Mouse (Mus musculus) hindbrain, embryonic 12.5 days (tissue): ENCODE measurements at regions not wholly inside any gene's neighbourhood (a gene's known extent, or its start where the extent isn't known, plus 50 kb on each side); places are given as distances from the start of the nearest gene placed in this dataset.

Source experiments
- ATAC-seq: fragments of 200-750 bp; cut with Nextera tagmentation; 2 replicates; pipeline ENCODE4 v1.8.0; 2017; ENCODE audit warnings: moderate TSS enrichment; ENCODE audit not compliant: low FRiP score
- H3K27ac ChIP-seq: fragments of 300-500 bp; sonication (generic); 2 replicates; pipeline ENCODE4 v1.5.1; 2016; ENCODE audit warnings: mild to moderate bottlenecking
- H3K27me3 ChIP-seq: fragments of 300-500 bp; sonication (generic); 2 replicates; pipeline ENCODE4 v1.6.1; 2016; ENCODE audit warnings: mild to moderate bottlenecking
- H3K36me3 ChIP-seq: fragments of 300-500 bp; sonication (generic); 2 replicates; pipeline ENCODE4 v1.6.1; 2016; ENCODE audit warnings: mild to moderate bottlenecking
- H3K4me1 ChIP-seq: fragments of 300-500 bp; sonication (generic); 2 replicates; pipeline ENCODE4 v1.6.1; 2016
- H3K4me2 ChIP-seq: fragments of 300-500 bp; sonication (generic); replicated peaks from 2 replicates; pipeline ENCODE4 v1.6.1; 2016; ENCODE audit warnings: mild to moderate bottlenecking
- H3K4me3 ChIP-seq: fragments of 300-500 bp; sonication (generic); 2 replicates; pipeline ENCODE4 v1.5.1; 2016; ENCODE audit warnings: mild to moderate bottlenecking
- H3K9ac ChIP-seq: fragments of 300-500 bp; sonication (generic); 2 replicates; pipeline ENCODE4 v1.6.1; 2016; ENCODE audit warnings: mild to moderate bottlenecking, moderate library complexity
- H3K9me3 ChIP-seq: fragments of 300-500 bp; sonication (generic); replicated peaks from 2 replicates; pipeline ENCODE4 v1.6.1; 2016; ENCODE audit warnings: mild to moderate bottlenecking
- WGBS: fragments of 180-500 bp; shearing (Covaris S2); methylation state at CpG from one replicate; pipeline ENCODE4 v1.1.7; 2016; 5-methylcytosine and 5-hydroxymethylcytosine counted together

- Histone ChIP-seq H3K4me2 (no peak overlapping the region), H3K4me3 (no peak overlapping the region), H3K9ac (no peak overlapping the region), H3K27me3 (no peaks in the 10 kb centered on the region), H3K36me3 (no peaks in the 10 kb centered on the region), H3K9me3 (no peaks in the 10 kb centered on the region), H3K27ac (no peak overlapping the region), H3K4me1 (no peaks in the 10 kb centered on the region)
- 68% methylated on average over 8 of the region's 8 CpGs for WGBS
- ATAC-seq: no peak
Measured at GRCm38 (mm10) chr7:39675124-39675846, 157.7 kb downstream of the Zfp619 start.

GRCm38 (mm10) chr7:39675847-39676238 is 158.3 kb downstream of the Zfp619 start:
- 78% methylated on average over 1 of the region's 1 CpGs for WGBS
- Histone ChIP-seq H3K36me3 (no peaks in the 10 kb centered on the region), H3K9me3 (no peaks in the 10 kb centered on the region), H3K4me2 (no peak overlapping the region), H3K4me3 (no peak overlapping the region), H3K9ac (no peak overlapping the region), H3K27ac (no peak overlapping the region), H3K27me3 (no peaks in the 10 kb centered on the region), H3K4me1 (no peaks in the 10 kb centered on the region)
- ATAC-seq: no peak

GRCm38 (mm10) chr7:39680411-39680810 is 162.8 kb downstream of the Zfp619 start:
- Histone ChIP-seq H3K27me3 (no peaks in the 10 kb centered on the region), H3K4me3 (no peak overlapping the region), H3K9ac (no peak overlapping the region), H3K4me1 (no peaks in the 10 kb centered on the region), H3K27ac (no peak overlapping the region), H3K9me3 (no peaks in the 10 kb centered on the region), H3K36me3 (no peaks in the 10 kb centered on the region), H3K4me2 (no peak overlapping the region)
- no peak for ATAC-seq
- 38% methylated on average over 2 of the region's 2 CpGs for WGBS

- Histone ChIP-seq H3K4me3 (no peak overlapping the region), H3K4me2 (no peak overlapping the region), H3K9ac (no peak overlapping the region), H3K4me1 (no peaks in the 10 kb centered on the region), H3K9me3 (no peaks in the 10 kb centered on the region), H3K27ac (no peak overlapping the region), H3K27me3 (no peaks in the 10 kb centered on the region), H3K36me3 (no peaks in the 10 kb centered on the region)
- WGBS: 85% methylated on average over 2 of the region's 2 CpGs
- ATAC-seq: no peak
Measured at GRCm38 (mm10) chr7:39696589-39696988, 179.0 kb downstream of the Zfp619 start.

- H3K9me3 ChIP-seq: no peaks in the 10 kb centered on the region
- WGBS: 81% methylated on average over 2 of the region's 2 CpGs
- peaks cover 10% of the 10 kb centered on the region for H3K4me1 ChIP-seq
- no peak overlapping the region for H3K27ac ChIP-seq
- no peak overlapping the region for H3K9ac ChIP-seq
- H3K36me3 ChIP-seq: no peaks in the 10 kb centered on the region
- H3K4me2 ChIP-seq: no peak overlapping the region
- no peak for ATAC-seq
- no peak overlapping the region for H3K4me3 ChIP-seq
- H3K27me3 ChIP-seq: no peaks in the 10 kb centered on the region
Measured at GRCm38 (mm10) chr7:39701506-39701905, 183.9 kb downstream of the Zfp619 start.

GRCm38 (mm10) chr7:39705118-39706095 is 187.8 kb downstream of the Zfp619 start:
- Histone ChIP-seq H3K4me2 (0 out of 2 replicates have a peak overlapping the region, but pooled peaks have one; percentile 1), H3K27ac (peak overlapping the region; percentile 69)

GRCm38 (mm10) chr7:39706606-39707005 is 189.0 kb downstream of the Zfp619 start:
- Histone ChIP-seq H3K4me2 (no peak overlapping the region), H3K27ac (no peak overlapping the region), H3K36me3 (no peaks in the 10 kb centered on the region), H3K4me3 (no peak overlapping the region), H3K4me1 (peaks cover 10% of the 10 kb centered on the region), H3K9me3 (no peaks in the 10 kb centered on the region), H3K27me3 (no peaks in the 10 kb centered on the region), H3K9ac (no peak overlapping the region)
- ATAC-seq: no peak
- WGBS: 69% methylated on average over 2 of the region's 2 CpGs

More at GRCm38 (mm10) chr7:39705118-39706095, 187.8 kb downstream of the Zfp619 start:
- no peak overlapping the region; the same call in 1 of the 2 replicates for H3K9ac ChIP-seq
- H3K9me3 ChIP-seq: no peaks in the 10 kb centered on the region
- peak; percentile 76 for ATAC-seq
- H3K4me3 ChIP-seq: no peak overlapping the region
- 19% methylated on average over 5 of the region's 5 CpGs for WGBS
- H3K27me3 ChIP-seq: no peaks in the 10 kb centered on the region
- H3K36me3 ChIP-seq: no peaks in the 10 kb centered on the region
- H3K4me1 ChIP-seq: peaks cover 10% of the 10 kb centered on the region

GRCm38 (mm10) chr7:39716340-39717150 is 199.0 kb downstream of the Zfp619 start:
- Histone ChIP-seq H3K4me1 (no peaks in the 10 kb centered on the region), H3K27ac (no peak overlapping the region), H3K4me2 (peak overlapping the region; percentile 26), H3K9ac (no peak overlapping the region), H3K9me3 (peaks cover 3% of the 10 kb centered on the region; the same call in 1 of the 2 replicates), H3K27me3 (0 out of 2 replicates have a peak, but pooled peaks cover 4% of the 10 kb centered on the region), H3K4me3 (no peak overlapping the region), H3K36me3 (no peaks in the 10 kb centered on the region)
- ATAC-seq: peak; percentile 77
- WGBS: 17% methylated on average over 11 of the region's 11 CpGs

- H3K4me3 ChIP-seq: no peak overlapping the region
- H3K9me3 ChIP-seq: no peaks in the 10 kb centered on the region
- peaks cover 3% of the 10 kb centered on the region for H3K4me1 ChIP-seq
- H3K27ac ChIP-seq: no peak overlapping the region
- peaks cover 24% of the 10 kb centered on the region for H3K27me3 ChIP-seq
- ATAC-seq: no peak
- 0 out of 2 replicates have a peak overlapping the region, but pooled peaks have one; percentile 9 for H3K4me2 ChIP-seq
- WGBS: 27% methylated on average over 12 of the region's 12 CpGs
- no peak overlapping the region for H3K9ac ChIP-seq
- H3K36me3 ChIP-seq: no peaks in the 10 kb centered on the region
Measured at GRCm38 (mm10) chr7:39727935-39728557, 210.5 kb downstream of the Zfp619 start.

- Histone ChIP-seq H3K9me3 (no peaks in the 10 kb centered on the region), H3K4me1 (peaks cover 3% of the 10 kb centered on the region), H3K4me3 (no peak overlapping the region), H3K27ac (no peak overlapping the region), H3K27me3 (peaks cover 24% of the 10 kb centered on the region), H3K4me2 (no peak overlapping the region), H3K9ac (no peak overlapping the region), H3K36me3 (no peaks in the 10 kb centered on the region)
- 0 out of 2 replicates have a peak, but pooled peaks have one; percentile 18 for ATAC-seq
- 56% methylated on average over 7 of the region's 7 CpGs for WGBS
Measured at GRCm38 (mm10) chr7:39728930-39729329, 211.4 kb downstream of the Zfp619 start.

GRCm38 (mm10) chr7:39729723-39730122 is 212.2 kb downstream of the Zfp619 start:
- H3K4me2 ChIP-seq: no peak overlapping the region
- ATAC-seq: no peak; the same call in 1 of the 2 replicates
- H3K9me3 ChIP-seq: no peaks in the 10 kb centered on the region
- H3K4me1 ChIP-seq: peaks cover 3% of the 10 kb centered on the region
- H3K36me3 ChIP-seq: no peaks in the 10 kb centered on the region
- 37% methylated on average over 3 of the region's 3 CpGs for WGBS
- peaks cover 24% of the 10 kb centered on the region for H3K27me3 ChIP-seq
- no peak overlapping the region for H3K4me3 ChIP-seq
- no peak overlapping the region for H3K27ac ChIP-seq
- H3K9ac ChIP-seq: no peak overlapping the region
